Mouse (Mus musculus): ENCODE data around the gene Kcnj9. TPM values are rescaled to one million over a fixed set of nuclear protein-coding genes. Genes with fewer than 3 reads are reported as not detected.

The Kcnj9 gene
- total and polyA plus RNA-seq, 2 experiments, result 0.02 to 0.09 TPM

- no peak for DNase-seq (ENCODE audit: extremely low read depth, low read depth, low spot score)
- H3K9ac ChIP-seq (ENCODE audit: low read depth, low read length), result no peak overlapping the region
- no peaks in the 10 kb centered on the region for H3K36me3 ChIP-seq (ENCODE audit: control insufficient read depth, insufficient read depth, low read length)
- TF ChIP-seq CTCF (IDR thresholded peaks at IDR 0.05; ENCODE audit: low read depth, low read length) (no peak), POLR2A (IDR thresholded peaks at IDR 0.05; ENCODE audit: extremely low read depth, insufficient read depth, low read length) (no peak)
- WGBS, result 78% methylated on average over 7 of the region's 7 CpGs
- H3K27ac ChIP-seq (replicated peaks; ENCODE audit: insufficient read depth, low read depth, low read length), result no peak overlapping the region
- H3K4me1 ChIP-seq (ENCODE audit: control insufficient read depth, insufficient read depth, low read length), result no peaks in the 10 kb centered on the region
- no peaks in the 10 kb centered on the region for H3K27me3 ChIP-seq (ENCODE audit: control insufficient read depth, insufficient read depth, low read length)
- H3K79me2 ChIP-seq (ENCODE audit: control insufficient read depth, insufficient read depth, low read length), result no peaks in the 10 kb centered on the region
- H3K4me3 ChIP-seq (ENCODE audit: insufficient read depth, low read depth, low read length), result no peak overlapping the region
Observed at GRCm38 (mm10) chr1:172299528-172299927, 29.6 kb downstream of the Kcnj9 start.

- Histone ChIP-seq H3K4me3 (ENCODE audit: insufficient read depth, low read depth, low read length) (peak within 1 kb of the TSS; percentile 14), H3K36me3 (ENCODE audit: control insufficient read depth, insufficient read depth, low read length) (no peaks in the 10 kb centered on the region), H3K27me3 (ENCODE audit: control insufficient read depth, insufficient read depth, low read length) (no peaks in the 10 kb centered on the region), H3K79me2 (ENCODE audit: control insufficient read depth, insufficient read depth, low read length) (no peaks in the 10 kb centered on the region), H3K27ac (replicated peaks; ENCODE audit: insufficient read depth, low read depth, low read length) (no peak within 1 kb of the TSS), H3K4me1 (ENCODE audit: control insufficient read depth, insufficient read depth, low read length) (no peaks in the 10 kb centered on the region), H3K9ac (ENCODE audit: low read depth, low read length) (no peak within 1 kb of the TSS)
- no peak for TF ChIP-seq CTCF (IDR thresholded peaks at IDR 0.05; ENCODE audit: low read depth, low read length)
- no peak for TF ChIP-seq POLR2A (IDR thresholded peaks at IDR 0.05; ENCODE audit: extremely low read depth, insufficient read depth, low read length)
- no peak for DNase-seq (ENCODE audit: extremely low read depth, low read depth, low spot score)
- 19% methylated on average over 16 of the region's 16 CpGs for WGBS
Observed at GRCm38 (mm10) chr1:172297611-172298537, 31.2 kb downstream of the Kcnj9 start, which contains the start of gene Atp1a2. Atp1a2 (minus strand) TSS chr1:172298064.

GRCm38 (mm10) chr1:172296816-172297510 is 32.2 kb downstream of the Kcnj9 start:
- Histone ChIP-seq H3K27ac (replicated peaks; ENCODE audit: insufficient read depth, low read depth, low read length) (no peak overlapping the region), H3K9ac (ENCODE audit: low read depth, low read length) (no peak overlapping the region), H3K36me3 (ENCODE audit: control insufficient read depth, insufficient read depth, low read length) (no peaks in the 10 kb centered on the region), H3K27me3 (ENCODE audit: control insufficient read depth, insufficient read depth, low read length) (no peaks in the 10 kb centered on the region), H3K4me3 (ENCODE audit: insufficient read depth, low read depth, low read length) (no peak overlapping the region), H3K4me1 (ENCODE audit: control insufficient read depth, insufficient read depth, low read length) (no peaks in the 10 kb centered on the region), H3K79me2 (ENCODE audit: control insufficient read depth, insufficient read depth, low read length) (no peaks in the 10 kb centered on the region)
- peak; percentile 36 for DNase-seq (ENCODE audit: extremely low read depth, low read depth, low spot score)
- WGBS, result 76% methylated on average over 6 of the region's 6 CpGs
- TF ChIP-seq POLR2A (IDR thresholded peaks at IDR 0.05; ENCODE audit: extremely low read depth, insufficient read depth, low read length) (no peak), CTCF (IDR thresholded peaks at IDR 0.05; ENCODE audit: low read depth, low read length) (no peak)

GRCm38 (mm10) chr1:172295751-172296197 is 33.3 kb downstream of the Kcnj9 start:
- no peak overlapping the region for H3K9ac ChIP-seq (ENCODE audit: low read depth, low read length)
- H3K27me3 ChIP-seq (ENCODE audit: control insufficient read depth, insufficient read depth, low read length), result no peaks in the 10 kb centered on the region
- no peaks in the 10 kb centered on the region for H3K36me3 ChIP-seq (ENCODE audit: control insufficient read depth, insufficient read depth, low read length)
- no peaks in the 10 kb centered on the region for H3K79me2 ChIP-seq (ENCODE audit: control insufficient read depth, insufficient read depth, low read length)
- H3K27ac ChIP-seq (replicated peaks; ENCODE audit: insufficient read depth, low read depth, low read length), result no peak overlapping the region
- TF ChIP-seq CTCF (IDR thresholded peaks at IDR 0.05; ENCODE audit: low read depth, low read length) (no peak), POLR2A (IDR thresholded peaks at IDR 0.05; ENCODE audit: extremely low read depth, insufficient read depth, low read length) (no peak)
- no peak overlapping the region for H3K4me3 ChIP-seq (ENCODE audit: insufficient read depth, low read depth, low read length)
- H3K4me1 ChIP-seq (ENCODE audit: control insufficient read depth, insufficient read depth, low read length), result no peaks in the 10 kb centered on the region
- WGBS, result 83% methylated on average over 4 of the region's 4 CpGs
- no peak for DNase-seq (ENCODE audit: extremely low read depth, low read depth, low spot score)

- Histone ChIP-seq H3K36me3 (ENCODE audit: control insufficient read depth, insufficient read depth, low read length) (no peaks in the 10 kb centered on the region), H3K27ac (replicated peaks; ENCODE audit: insufficient read depth, low read depth, low read length) (no peak overlapping the region), H3K9ac (ENCODE audit: low read depth, low read length) (no peak overlapping the region), H3K27me3 (ENCODE audit: control insufficient read depth, insufficient read depth, low read length) (no peaks in the 10 kb centered on the region), H3K79me2 (ENCODE audit: control insufficient read depth, insufficient read depth, low read length) (no peaks in the 10 kb centered on the region), H3K4me3 (ENCODE audit: insufficient read depth, low read depth, low read length) (no peak overlapping the region), H3K4me1 (ENCODE audit: control insufficient read depth, insufficient read depth, low read length) (no peaks in the 10 kb centered on the region)
- TF ChIP-seq POLR2A (IDR thresholded peaks at IDR 0.05; ENCODE audit: extremely low read depth, insufficient read depth, low read length) (no peak), CTCF (IDR thresholded peaks at IDR 0.05; ENCODE audit: low read depth, low read length) (no peak)
- 90% methylated on average over 11 of the region's 11 CpGs for WGBS
- no peak for DNase-seq (ENCODE audit: extremely low read depth, low read depth, low spot score)
Observed at GRCm38 (mm10) chr1:172293449-172293848, 35.7 kb downstream of the Kcnj9 start.

Measured in liver, adult 2 months (tissue).